Mouse (Mus musculus): ENCODE measurements around the gene Zfp979.
"Not testable (repeated sequence)": the region's sequence is repeated elsewhere in the genome, so short reads cannot be mapped to it uniquely, and the experiment has no call there.

GRCm38 (mm10) chr4:147606511-147606910, 35.8 kb downstream of the Zfp979 start:
- TF ChIP-seq CTCF, EP300 (IDR thresholded peaks at IDR 0.05; ENCODE audit: low read depth): not testable (repeated sequence)
